Comparison of ENCODE assay signal across 29 mouse cellular contexts in the genomic region with DNA sequence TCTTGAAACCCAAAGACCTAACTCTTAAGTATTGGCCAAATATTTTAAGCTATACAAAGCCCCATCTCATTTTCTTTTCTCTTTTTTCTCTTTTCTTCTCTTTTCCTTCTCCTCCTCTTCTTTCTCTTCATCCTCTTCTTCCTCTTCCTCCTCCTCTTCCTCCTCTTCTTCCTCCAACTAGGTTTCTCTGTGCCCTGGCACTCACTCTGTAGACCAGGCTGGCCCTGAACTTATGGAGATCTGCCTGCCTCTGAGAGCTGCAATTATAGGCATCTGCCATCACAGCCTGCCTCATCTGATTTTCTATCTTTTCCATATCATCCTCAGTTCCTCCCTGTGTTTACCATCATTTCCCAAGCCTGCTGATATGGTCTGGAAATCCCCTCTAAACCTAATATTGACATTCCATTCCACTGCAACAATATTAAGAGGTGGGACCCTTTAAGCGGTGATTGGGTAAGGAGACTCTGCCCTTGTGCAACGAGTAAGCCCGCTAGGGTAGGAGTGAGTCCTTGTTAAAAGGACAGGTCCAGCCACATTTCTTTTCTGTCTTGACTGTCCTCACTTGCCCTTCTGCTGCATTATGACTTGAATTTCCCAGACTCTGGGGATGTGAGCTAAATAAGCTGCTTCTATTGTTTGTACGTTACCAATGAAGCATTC. TPM values are rescaled to one million over a fixed set of nuclear protein-coding genes. Genes with fewer than 3 reads are reported as not detected.
DNase-seq lines count a peak whose midpoint lies in the region; ATAC-seq and TF ChIP-seq lines count a peak whose summit lies in the region.
"Had no signal": no experiment of that assay in that cellular context is flagged by ENCODE, and none has a peak within 500 bp of the region (broad histone marks: within the 10 kb centered on the region; RNA-seq: fewer than 3 reads in every experiment).

No protein-coding gene starts in this region.

- H3K9me3 ChIP-seq in liver, embryonic 12.5 days (replicated peaks) = no peaks in the 10 kb centered on the region
- no peaks in the 10 kb centered on the region for H3K9me3 ChIP-seq in liver, embryonic 11.5 days (ENCODE audit: control insufficient read depth, low read length)
- no peaks in the 10 kb centered on the region for H3K9me3 ChIP-seq in stomach, embryonic 14.5 days (ENCODE audit: control insufficient read depth, low read depth, low read length)
- no peaks in the 10 kb centered on the region for H3K9me3 ChIP-seq in stomach, postnatal 0 days (ENCODE audit: control insufficient read depth, low read length)
- H3K9me3 ChIP-seq: G1E; heart, embryonic 12.5 days; midbrain, embryonic 15.5 days; stomach, embryonic 15.5 days had no signal

- H3K4me1 ChIP-seq in liver, embryonic 12.5 days = no peaks in the 10 kb centered on the region
- no peaks in the 10 kb centered on the region; the same call in 1 of the 2 replicates for H3K4me1 ChIP-seq in liver, embryonic 11.5 days (replicated peaks; ENCODE audit: control insufficient read depth, insufficient read depth, low read length)
- H3K4me1 ChIP-seq in stomach, embryonic 14.5 days (ENCODE audit: control insufficient read depth, insufficient read depth, low read length) = no peaks in the 10 kb centered on the region
- no peaks in the 10 kb centered on the region for H3K4me1 ChIP-seq in stomach, postnatal 0 days (replicated peaks; ENCODE audit: control insufficient read depth, insufficient read depth)
- H3K4me1 ChIP-seq: heart, embryonic 12.5 days; midbrain, embryonic 15.5 days; stomach, embryonic 15.5 days had no signal

- H3K9ac ChIP-seq in liver, embryonic 12.5 days = no peak overlapping the region
- no peak overlapping the region for H3K9ac ChIP-seq in liver, embryonic 11.5 days (ENCODE audit: low read depth, low read length)
- no peak overlapping the region for H3K9ac ChIP-seq in stomach, embryonic 14.5 days (replicated peaks; ENCODE audit: low read depth, low read length)
- no peak overlapping the region for H3K9ac ChIP-seq in stomach, postnatal 0 days (ENCODE audit: low read length)
- H3K9ac ChIP-seq: heart, embryonic 12.5 days; hindbrain, embryonic 14.5 days; midbrain, embryonic 15.5 days; stomach, embryonic 15.5 days had no signal

- no peak overlapping the region for H3K27ac ChIP-seq in liver, embryonic 12.5 days
- no peak overlapping the region for H3K27ac ChIP-seq in liver, embryonic 11.5 days (ENCODE audit: low read depth, low read length)
- no peak overlapping the region for H3K27ac ChIP-seq in stomach, embryonic 14.5 days (ENCODE audit: low read length)
- no peak overlapping the region for H3K27ac ChIP-seq in stomach, postnatal 0 days (replicated peaks)
- H3K27ac ChIP-seq: heart, adult 2 months; hindbrain, embryonic 14.5 days; midbrain, embryonic 15.5 days; stomach, embryonic 15.5 days had no signal

- H3K4me2 ChIP-seq in liver, embryonic 12.5 days = no peak overlapping the region
- no peak overlapping the region for H3K4me2 ChIP-seq in liver, embryonic 11.5 days
- H3K4me2 ChIP-seq in stomach, embryonic 14.5 days (replicated peaks; ENCODE audit: low read depth, low read length) = no peak overlapping the region
- H3K4me2 ChIP-seq in stomach, postnatal 0 days (replicated peaks; ENCODE audit: low read depth) = no peak overlapping the region
- H3K4me2 ChIP-seq: heart, embryonic 12.5 days; hindbrain, embryonic 14.5 days; midbrain, embryonic 15.5 days; stomach, embryonic 15.5 days had no signal

- WGBS in liver, embryonic 12.5 days (ENCODE audit: insufficient replicate concordance) = 69% methylated on average over 4 of the region's 4 CpGs
- WGBS in liver, embryonic 11.5 days = 71% methylated on average over 4 of the region's 4 CpGs
- 62% methylated on average over 4 of the region's 4 CpGs for WGBS in stomach, embryonic 14.5 days
- 45% methylated on average over 4 of the region's 4 CpGs for WGBS in stomach, postnatal 0 days

- no peak for DNase-seq in liver, embryonic 11.5 days (ENCODE audit: low spot score)
- DNase-seq in stomach, postnatal 0 days (ENCODE audit: low spot score) = no peak
- DNase-seq in lung, postnatal 14 days = peak; percentile 24
- no peak for DNase-seq in spleen, adult 18-20 months
- no peak for DNase-seq in frontal cortex, adult 2 months (ENCODE audit: extremely low spot score in 1 of 2, low spot score in 1 of 2)
- DNase-seq: adrenal gland, postnatal 14 days; cerebellum, adult 11 months; cerebellum, adult 9-10 months; cerebellum, postnatal 36 days; gastrocnemius, postnatal 36 days; heart, adult 2 months; kidney, adult 9 months; kidney, postnatal 10 days; layer of hippocampus, postnatal 36 days; left cerebral cortex, postnatal 4 days; right cerebral cortex, adult 18-20 months; right cerebral cortex, postnatal 4 days; thymus, adult 18-20 months; thymus, postnatal 25 days had no signal

- peak; percentile 46; the same call in 1 of the 2 replicates for ATAC-seq in liver, embryonic 12.5 days
- no peak for ATAC-seq in liver, embryonic 11.5 days (replicated peaks; ENCODE audit: low FRiP score)
- 0 out of 2 replicates have a peak, but pooled peaks have one; percentile 71 for ATAC-seq in stomach, embryonic 14.5 days (ENCODE audit: insufficient number of reproducible peaks, insufficient read depth, low FRiP score, low read depth)
- no peak for ATAC-seq in stomach, postnatal 0 days (ENCODE audit: low FRiP score, low TSS enrichment)
- ATAC-seq: forebrain, embryonic 14.5 days; intestine, postnatal 0 days; midbrain, embryonic 15.5 days; Patski had no signal

- H3K36me3 ChIP-seq in liver, embryonic 12.5 days = no peaks in the 10 kb centered on the region
- no peaks in the 10 kb centered on the region for H3K36me3 ChIP-seq in liver, embryonic 11.5 days (ENCODE audit: control insufficient read depth, insufficient read depth, low read length)
- no peaks in the 10 kb centered on the region for H3K36me3 ChIP-seq in stomach, embryonic 14.5 days (ENCODE audit: control insufficient read depth, insufficient read depth, low read length)
- H3K36me3 ChIP-seq in stomach, postnatal 0 days (ENCODE audit: control insufficient read depth, insufficient read depth, low read length) = no peaks in the 10 kb centered on the region
- H3K36me3 ChIP-seq: G1E; heart, embryonic 12.5 days; midbrain, embryonic 15.5 days; stomach, embryonic 15.5 days had no signal

- no peak overlapping the region for H3K4me3 ChIP-seq in liver, embryonic 12.5 days
- no peak overlapping the region for H3K4me3 ChIP-seq in liver, embryonic 11.5 days (ENCODE audit: low read depth, low read length)
- no peak overlapping the region for H3K4me3 ChIP-seq in stomach, embryonic 14.5 days (ENCODE audit: low read depth, low read length)
- no peak overlapping the region for H3K4me3 ChIP-seq in stomach, postnatal 0 days (ENCODE audit: low read depth, low read length)
- H3K4me3 ChIP-seq: heart, adult 2 months; heart, embryonic 12.5 days; midbrain, embryonic 15.5 days; stomach, embryonic 15.5 days had no signal

- no peaks in the 10 kb centered on the region for H3K27me3 ChIP-seq in liver, embryonic 12.5 days (replicated peaks)
- no peaks in the 10 kb centered on the region for H3K27me3 ChIP-seq in liver, embryonic 11.5 days (replicated peaks; ENCODE audit: control insufficient read depth, insufficient read depth, low read length)
- H3K27me3 ChIP-seq in stomach, embryonic 14.5 days (ENCODE audit: control insufficient read depth, insufficient read depth, low read length) = no peaks in the 10 kb centered on the region
- no peaks in the 10 kb centered on the region for H3K27me3 ChIP-seq in stomach, postnatal 0 days (ENCODE audit: control insufficient read depth, insufficient read depth, low read length)
- H3K27me3 ChIP-seq: heart, embryonic 12.5 days; midbrain, embryonic 15.5 days; stomach, embryonic 15.5 days had no signal

- TF ChIP-seq EP300 in stomach, postnatal 0 days (optimal IDR thresholded peaks at IDR 0.05) = no peak

- TF ChIP-seq CTCF in stomach, postnatal 0 days (IDR thresholded peaks at IDR 0.05; ENCODE audit: low read depth) = no peak

RNA-seq across cellular contexts. Expression of gene Mob1b, which starts 21.3 kb away (rescaled TPM):
- polyA plus RNA-seq in liver, embryonic 12.5 days (2016; fragmentation: Nextera tagmentation; extraction: Ambion mirVana) = 13.3 and 13.5 TPM in 2 replicates
- polyA plus RNA-seq in liver, embryonic 11.5 days (2014; fragmentation: Nextera tagmentation; extraction: Ambion mirVana) = 16.0 TPM in 2 replicates
- 19.0 and 20.1 TPM in 2 replicates for polyA plus RNA-seq in stomach, embryonic 14.5 days (2014; fragmentation: Nextera tagmentation; extraction: Ambion mirVana)
- 7.9 and 10.1 TPM in 2 replicates for polyA plus RNA-seq in stomach, postnatal 0 days (2015; fragmentation: Nextera tagmentation; extraction: Ambion mirVana)
- polyA plus RNA-seq in frontal cortex, adult 2 months (2012; rRNA removed) = 12.4 and 13.2 TPM in 2 replicates

RNA-seq across cellular contexts. Expression of gene Grsf1, which starts 23.4 kb away (rescaled TPM):
- 47.0 and 48.6 TPM in 2 replicates for polyA plus RNA-seq in liver, embryonic 12.5 days (2016; fragmentation: Nextera tagmentation; extraction: Ambion mirVana)
- 53.8 and 62.2 TPM in 2 replicates for polyA plus RNA-seq in liver, embryonic 11.5 days (2014; fragmentation: Nextera tagmentation; extraction: Ambion mirVana)
- polyA plus RNA-seq in stomach, embryonic 14.5 days (2014; fragmentation: Nextera tagmentation; extraction: Ambion mirVana) = 52.7 and 65.1 TPM in 2 replicates
- polyA plus RNA-seq in stomach, postnatal 0 days (2015; fragmentation: Nextera tagmentation; extraction: Ambion mirVana) = 32.8 and 35.1 TPM in 2 replicates
- 80.3 and 82.5 TPM in 2 replicates for polyA plus RNA-seq in frontal cortex, adult 2 months (2012; rRNA removed)

Comparison
In these comparisons a context has a peak if more than half of its experiments do, and no peak if none do; other contexts are left out.
1. ATAC-seq: peak in liver, embryonic 12.5 days (single experiment) and stomach, embryonic 14.5 days (single experiment); none in liver, embryonic 11.5 days (single experiment) and stomach, postnatal 0 days (single experiment).